Mouse (Mus musculus): ENCODE results near the gene Pid1.
"Not testable (repeated sequence)": the region's sequence is repeated elsewhere in the genome, so short reads cannot be mapped to it uniquely, and the experiment has no call there.

Pid1 gene

DNA sequence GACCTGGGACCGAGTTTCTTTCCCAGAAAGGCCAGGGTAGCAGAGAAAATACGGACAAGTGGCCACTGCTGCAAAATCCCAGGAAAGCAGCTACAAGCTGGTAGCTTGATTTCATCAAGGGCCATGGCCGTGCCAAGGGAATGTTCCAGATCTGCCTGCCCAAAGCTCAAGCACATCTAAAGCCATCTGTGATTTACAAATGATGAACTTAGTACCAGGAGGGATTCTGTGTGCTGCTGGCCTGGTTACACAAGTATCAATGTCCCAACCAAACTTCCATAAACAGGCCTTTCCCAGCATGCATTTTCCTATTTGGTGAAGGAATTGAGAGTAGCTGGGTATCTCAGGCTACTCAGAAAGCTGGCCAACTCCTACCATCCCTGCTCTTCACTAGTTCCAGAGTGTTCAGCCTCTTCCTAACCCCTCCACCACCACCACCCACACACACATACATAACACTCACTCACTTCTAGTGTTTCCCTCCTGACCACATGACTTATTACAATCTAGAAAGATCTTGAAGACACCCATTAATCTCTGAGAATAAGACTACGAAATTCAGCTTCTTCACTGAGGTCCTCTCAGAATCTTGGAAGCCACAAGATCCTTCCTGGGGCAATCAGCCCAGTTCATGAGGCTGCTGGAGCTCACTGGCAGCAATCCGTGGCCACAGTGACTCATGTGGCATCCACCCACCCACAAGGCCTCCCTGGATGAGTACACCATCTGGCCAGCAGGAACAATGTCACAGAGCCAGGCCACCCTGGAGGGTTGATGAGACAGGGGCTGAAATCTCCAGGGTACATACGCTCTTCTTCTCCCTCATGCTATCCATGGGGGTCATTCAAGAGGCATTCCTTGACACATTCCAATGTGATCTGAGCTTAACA, 4.1 kb downstream of the Pid1 start:
- no peak for DNase-seq

- no peak for DNase-seq
These were observed 6.8 kb downstream of the Pid1 start for GRCm38 (mm10) chr1:84357216-84357615.

- DNase-seq: no peak
These were observed 13.7 kb downstream of the Pid1 start for GRCm38 (mm10) chr1:84350262-84350661.

- no peak for DNase-seq
These were observed 16.0 kb downstream of the Pid1 start for GRCm38 (mm10) chr1:84347796-84348476.

DNA sequence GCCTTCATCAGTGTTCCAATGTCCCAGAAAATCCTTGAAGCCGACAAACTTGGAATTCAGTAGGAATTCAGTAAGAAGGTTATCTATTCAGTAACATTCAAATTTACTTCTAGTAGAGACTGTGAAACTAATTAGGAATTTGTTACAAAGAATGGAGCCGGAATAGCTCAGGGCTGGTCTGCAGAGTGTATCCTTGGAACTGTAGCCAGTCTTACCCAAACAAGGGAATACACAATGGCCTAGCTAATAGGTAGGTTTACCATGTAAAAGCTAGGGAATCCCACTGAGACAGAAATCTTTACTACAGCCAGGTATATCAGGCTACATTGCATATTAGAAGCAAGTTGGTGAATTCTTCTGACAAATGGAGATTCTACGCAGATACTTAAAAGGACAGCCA, 31.2 kb downstream of the Pid1 start:
- DNase-seq: not testable (repeated sequence)

- not testable (repeated sequence) for DNase-seq
These were observed 32.1 kb downstream of the Pid1 start for GRCm38 (mm10) chr1:84331861-84332260.

- peak; percentile 36 to 42 for DNase-seq
These were observed 38.7 kb downstream of the Pid1 start for GRCm38 (mm10) chr1:84325309-84325708.

- no peak for DNase-seq
These were observed 42.7 kb downstream of the Pid1 start for GRCm38 (mm10) chr1:84321327-84321726.

DNA sequence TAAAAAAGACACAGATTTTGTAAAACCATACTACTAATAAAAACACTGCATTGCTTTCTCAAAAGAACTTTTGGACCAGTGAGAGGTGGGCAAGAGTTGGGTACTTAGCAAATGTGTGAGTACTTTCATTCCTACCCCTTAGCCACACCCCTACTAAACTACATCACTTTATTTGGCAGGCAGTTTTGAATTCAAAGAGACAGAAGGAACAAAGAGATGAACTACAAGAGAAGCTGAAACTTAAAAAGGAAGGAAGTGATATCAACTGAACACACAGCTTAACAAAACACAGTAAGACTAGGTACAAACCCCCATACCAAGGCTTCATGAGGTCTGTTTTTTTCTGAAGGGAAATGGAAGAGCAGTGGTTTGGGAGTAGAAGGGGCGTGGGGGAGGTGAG, 45.4 kb downstream of the Pid1 start:
- no peak for DNase-seq

DNA sequence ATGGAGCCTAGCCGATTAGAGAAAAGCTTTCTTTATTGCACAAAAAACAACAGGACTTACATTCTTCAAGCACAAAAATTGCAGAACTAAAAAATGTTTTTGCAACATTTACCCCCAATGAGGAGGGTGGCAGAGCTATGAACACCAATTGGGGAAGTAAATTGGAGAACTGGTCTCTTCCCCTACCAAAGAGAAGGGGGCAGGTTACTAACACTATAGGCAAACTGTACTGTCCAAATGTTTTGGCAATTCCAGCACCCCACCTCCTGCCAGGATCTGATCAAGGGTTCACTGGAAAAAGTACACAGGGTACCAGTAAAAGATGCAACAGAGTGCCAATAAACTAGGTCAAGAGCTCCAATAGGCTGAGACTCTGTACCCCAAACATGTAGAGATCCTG, 46.2 kb downstream of the Pid1 start:
- DNase-seq: no peak

DNA sequence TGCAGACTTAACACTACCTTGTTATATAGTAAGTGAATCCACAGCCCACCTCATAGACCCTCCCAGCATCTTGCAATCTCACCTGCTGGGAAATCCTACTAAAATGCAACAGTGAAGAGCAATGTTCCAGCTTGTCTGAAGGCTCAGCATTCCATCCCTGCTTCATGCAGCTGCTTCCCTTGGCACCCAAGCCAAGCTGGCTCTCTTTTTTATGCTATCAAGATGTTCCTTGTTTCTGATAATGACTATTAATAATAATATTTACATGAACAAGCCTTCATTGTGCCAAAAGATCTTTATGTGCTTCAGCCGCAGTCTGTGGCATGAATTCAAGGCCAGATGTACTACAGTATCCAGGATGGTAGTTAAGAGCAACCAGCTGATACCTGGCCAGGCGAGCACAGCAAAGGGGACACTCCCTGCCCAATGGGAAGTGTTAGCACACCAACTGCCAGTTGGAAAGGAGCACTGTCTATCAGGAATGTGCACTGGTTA, 54.0 kb downstream of the Pid1 start:
- no peak for DNase-seq

- no peak for DNase-seq
These were observed 58.1 kb downstream of the Pid1 start for GRCm38 (mm10) chr1:84305713-84306421.

- no peak for DNase-seq
These were observed 61.2 kb downstream of the Pid1 start for GRCm38 (mm10) chr1:84302788-84303187.

- no peak for DNase-seq
These were observed 64.3 kb downstream of the Pid1 start for GRCm38 (mm10) chr1:84299719-84300118.

DNA sequence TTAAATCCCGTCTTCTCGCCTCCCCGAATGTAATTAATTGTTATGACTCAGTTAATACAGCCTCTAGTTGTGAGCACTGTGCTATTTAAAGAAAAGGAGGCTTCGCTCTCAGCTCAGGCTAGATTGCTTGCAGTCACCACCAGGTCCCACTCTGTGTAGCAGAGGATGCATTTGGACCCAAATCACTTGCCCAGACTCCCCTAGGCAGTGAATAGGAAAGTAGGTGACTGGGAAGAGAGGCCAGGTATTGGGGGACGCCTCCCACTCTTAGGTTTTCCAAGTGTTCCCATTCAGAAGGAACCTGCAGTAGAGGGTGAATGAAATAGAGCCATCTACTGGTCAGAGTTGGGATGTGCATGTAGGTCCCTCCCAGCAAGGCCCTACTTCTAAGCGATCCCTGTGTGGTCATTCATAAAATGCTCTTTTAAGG, 77.3 kb downstream of the Pid1 start:
- DNase-seq: peak in 1 of 2 experiments; percentile 59

- DNase-seq: no peak
These were observed 78.4 kb downstream of the Pid1 start for GRCm38 (mm10) chr1:84285620-84286019.

GRCm38 (mm10) chr1:84284293-84285068, 79.5 kb downstream of the Pid1 start:
- peak; percentile 51 to 57 for DNase-seq

- DNase-seq: peak in 1 of 2 experiments; percentile 42
These were observed 80.9 kb downstream of the Pid1 start for GRCm38 (mm10) chr1:84283119-84283518.

GRCm38 (mm10) chr1:84280171-84280570, 83.8 kb downstream of the Pid1 start:
- DNase-seq: no peak

- DNase-seq: no peak
These were observed 85.4 kb downstream of the Pid1 start for GRCm38 (mm10) chr1:84278359-84279255.

- DNase-seq: no peak
These were observed 91.0 kb downstream of the Pid1 start for GRCm38 (mm10) chr1:84272951-84273350.

All from kidney, postnatal 25 days (tissue).